Comparison of ENCODE assay signal across 32 mouse cellular contexts in genomic region chr3:108966051-108966450, GRCm38 (mm10). TPM values are rescaled to one million over a fixed set of nuclear protein-coding genes. Genes with fewer than 3 reads are reported as not detected.
A peak's percentile ranks its signal among the peaks of the same experiment; 100 is the strongest.
DNase-seq lines count a peak whose midpoint lies in the region; ATAC-seq lines count a peak whose summit lies in the region.
"Had no signal": no experiment of that assay in that cellular context is flagged by ENCODE, and none has a peak within 500 bp of the region (broad histone marks: within the 10 kb centered on the region; RNA-seq: fewer than 3 reads in every experiment).

No protein-coding gene starts in this region.

- peak; percentile 70 for ATAC-seq in common myeloid progenitor, adult 5-6 weeks (replicated peaks; ENCODE audit: low read depth, poor library complexity, severe bottlenecking)
- ATAC-seq in megakaryocyte progenitor cell, adult 5-6 weeks (replicated peaks; ENCODE audit: poor library complexity) = 0 out of 2 replicates have a peak, but pooled peaks have one; percentile 16
- ATAC-seq: activated CD4-positive, CD25-positive, alpha-beta regulatory T cell, adult 4 months; CD4-positive, CD25-positive, alpha-beta regulatory T cell, adult 4 months; forebrain, embryonic 13.5 days; forebrain, embryonic 15.5 days; forebrain, postnatal 0 days; Patski had no signal

- peak; percentile 61 for DNase-seq in heart, adult 11 months
- DNase-seq in heart, adult 9 months (ENCODE audit: low spot score in 2 of 2) = no peak
- peak; percentile 26 for DNase-seq in testis, postnatal 10 days (ENCODE audit: low spot score)
- DNase-seq in testis, postnatal 14 days (ENCODE audit: low spot score) = no peak
- no peak for DNase-seq in thymus, postnatal 0 days (ENCODE audit: low spot score)
- no peak for DNase-seq in layer of hippocampus, adult 9-11 months
- DNase-seq: adrenal gland, adult 8-10 months; adrenal gland, postnatal 14 days; adrenal gland, postnatal 36 days; B cell, adult 2 months; cerebellum, adult 11 months; cerebellum, adult 18-20 months; cerebellum, adult 8-10 months; cerebellum, adult 9-11 months; cerebellum, postnatal 14 days; cerebellum, postnatal 36 days; forebrain, postnatal 0 days had no signal

RNA-seq across cellular contexts. Expression of gene Gm9857, which starts 25.8 kb away (rescaled TPM):
- total RNA-seq in common myeloid progenitor, adult 5-6 weeks (2017) = not detected in 2 replicates
- not detected in 2 replicates for total RNA-seq in megakaryocyte progenitor cell, adult 5-6 weeks (2015)
- not detected in 2 replicates for total RNA-seq in megakaryocyte progenitor cell, adult 5-6 weeks (2017)
- not detected in 2 replicates for polyA plus RNA-seq in thymus, postnatal 0 days (2015; fragmentation: Nextera tagmentation; extraction: Ambion mirVana)
- total RNA-seq: adrenal gland, adult 18-20 months; adrenal gland, adult 8-10 months; adrenal gland, postnatal 14 days; adrenal gland, postnatal 36 days; CH12.LX; forebrain, postnatal 0 days; G1E had no signal
- polyA plus RNA-seq: activated CD4-positive, CD25-positive, alpha-beta regulatory T cell, adult 4 months; CD4-positive, CD25-positive, alpha-beta regulatory T cell, adult 4 months; cortical plate, adult 2 months; embryonic facial prominence, embryonic 10.5 days; embryonic facial prominence, embryonic 12.5 days; embryonic facial prominence, embryonic 14.5 days; forebrain, embryonic 11.5 days; forebrain, embryonic 13.5 days; forebrain, postnatal 0 days; G1E; Patski had no signal

RNA-seq across cellular contexts. Expression of gene Henmt1, which starts 26.4 kb away (rescaled TPM):
- not detected in 2 replicates for total RNA-seq in common myeloid progenitor, adult 5-6 weeks (2017)
- 0.56 TPM in 1 of 2 replicates, not detected in the other for total RNA-seq in megakaryocyte progenitor cell, adult 5-6 weeks (2015)
- total RNA-seq in megakaryocyte progenitor cell, adult 5-6 weeks (2017) = 0.64 TPM in 1 of 2 replicates, not detected in the other
- 2.2 and 2.3 TPM in 2 replicates for polyA plus RNA-seq in thymus, postnatal 0 days (2015; fragmentation: Nextera tagmentation; extraction: Ambion mirVana)
- total RNA-seq: adrenal gland, adult 18-20 months; adrenal gland, postnatal 14 days; adrenal gland, postnatal 36 days; CH12.LX had no signal
- polyA plus RNA-seq: G1E had no signal

RNA-seq across cellular contexts. Expression of gene Prpf38b, which starts 54.5 kb away (rescaled TPM):
- 293 and 352 TPM in 2 replicates for total RNA-seq in common myeloid progenitor, adult 5-6 weeks (2017)
- 138 and 148 TPM in 2 replicates for total RNA-seq in megakaryocyte progenitor cell, adult 5-6 weeks (2015)
- total RNA-seq in megakaryocyte progenitor cell, adult 5-6 weeks (2017) = 235 and 313 TPM in 2 replicates
- polyA plus RNA-seq in thymus, postnatal 0 days (2015; fragmentation: Nextera tagmentation; extraction: Ambion mirVana) = 96.0 and 112 TPM in 2 replicates

Comparison
In these comparisons a context has a peak if more than half of its experiments do, and no peak if none do; other contexts are left out.
1. DNase-seq: peak in heart, adult 11 months (single experiment) and testis, postnatal 10 days (single experiment); none in heart, adult 9 months (0 of 2), testis, postnatal 14 days (single experiment), thymus, postnatal 0 days (single experiment) and layer of hippocampus, adult 9-11 months (single experiment).